Mouse (Mus musculus) B cell, adult 2 months (primary cell): ENCODE data around the gene Dennd1a.

Experiments used
- DNase-seq, 2 experiments: peaks; one replicate each; pipeline ENCODE4 v3.0.0; 2022

The Dennd1a gene

DNA sequence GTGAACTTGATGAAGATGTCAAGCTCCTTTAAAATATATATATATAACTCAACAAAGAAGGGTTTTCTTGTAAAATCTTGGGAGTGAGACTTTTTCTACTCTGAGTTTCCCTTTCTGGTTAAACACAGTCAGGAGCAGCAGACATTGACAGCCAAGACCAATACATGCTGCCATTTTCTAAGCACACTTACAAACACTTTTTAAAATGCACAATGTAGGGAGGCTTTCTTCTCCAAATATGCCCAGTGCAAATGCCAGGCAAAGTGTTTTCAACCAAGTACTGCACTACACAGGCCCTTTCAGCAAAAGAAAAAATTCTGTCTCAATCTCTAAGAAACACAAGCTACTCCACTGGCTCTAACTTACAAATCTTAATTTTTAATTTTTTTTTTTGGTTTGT lies 65.7 kb downstream of the Dennd1a start:
- no peak for DNase-seq

DNA sequence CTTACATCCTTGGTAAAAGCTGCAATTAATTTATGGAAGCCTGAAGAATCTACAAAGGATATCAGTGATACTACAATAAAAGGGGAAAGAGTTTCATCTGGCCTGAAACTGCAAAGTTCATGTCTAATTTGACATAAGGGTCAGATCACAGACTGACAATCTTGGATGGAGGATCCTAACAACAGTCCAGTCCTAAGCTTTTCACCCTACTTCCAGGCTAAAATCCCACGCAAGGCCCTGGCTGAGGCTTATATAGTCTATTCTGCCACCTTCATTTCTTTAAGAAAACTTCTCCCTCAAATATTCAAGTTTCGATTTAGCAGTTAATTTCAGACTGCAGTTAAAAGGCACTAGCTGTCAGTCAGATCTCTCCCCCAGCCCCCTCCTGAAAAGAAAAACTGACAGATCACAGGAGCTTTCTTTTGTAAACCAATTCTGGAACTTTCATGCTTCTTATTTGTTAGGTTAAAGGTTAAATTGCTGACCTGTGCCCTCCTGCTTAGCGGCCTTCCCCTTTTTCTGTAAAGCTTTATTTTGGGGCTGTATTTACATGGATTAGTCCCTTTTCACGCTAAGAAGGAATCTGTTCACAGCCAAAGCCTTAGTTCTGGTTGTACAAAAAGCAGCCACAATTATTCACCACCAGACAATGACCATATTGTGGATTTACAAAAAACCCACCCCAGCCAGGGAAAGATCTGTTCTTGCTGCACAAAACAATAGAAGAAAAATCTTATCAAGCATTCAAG lies 66.3 kb downstream of the Dennd1a start:
- no peak for DNase-seq

DNA sequence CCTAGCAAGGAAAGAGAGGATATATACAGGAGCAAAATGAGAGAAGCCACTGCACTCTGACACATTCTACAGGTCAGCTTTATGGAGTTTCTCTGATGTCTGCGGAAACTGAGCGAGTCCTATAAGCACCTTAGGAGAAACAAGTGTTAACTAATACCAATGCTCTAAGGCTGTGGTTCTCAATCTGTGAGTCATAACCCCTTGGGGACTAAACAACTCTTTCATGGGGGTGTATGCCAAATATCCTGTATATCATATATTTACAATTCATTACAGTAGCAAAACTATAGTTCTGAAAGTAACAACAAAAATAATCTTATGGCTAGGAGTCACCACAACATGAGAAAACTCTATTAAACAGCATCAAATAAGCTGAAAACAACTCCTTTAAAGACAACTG lies 67.5 kb downstream of the Dennd1a start:
- DNase-seq = no peak

DNA sequence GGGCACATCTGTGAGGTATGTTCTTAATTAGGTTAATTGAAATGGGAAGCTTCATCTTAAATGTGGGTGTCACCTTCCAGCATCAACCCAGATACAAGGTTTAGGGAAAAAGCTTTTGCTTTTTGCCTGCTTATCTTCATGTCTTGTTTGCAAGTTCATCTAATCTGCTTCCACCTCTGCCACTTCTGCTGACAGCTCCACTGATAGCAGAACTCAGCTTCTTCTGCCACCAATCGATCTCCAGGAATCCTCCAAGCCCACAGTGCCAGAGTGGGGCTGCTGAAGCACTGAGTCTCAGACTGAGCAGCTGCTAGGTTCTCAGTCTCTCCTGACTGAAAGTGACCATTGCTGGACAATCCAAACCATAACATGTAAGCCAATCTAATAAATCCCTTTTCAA lies 74.1 kb downstream of the Dennd1a start:
- no peak for DNase-seq

DNA sequence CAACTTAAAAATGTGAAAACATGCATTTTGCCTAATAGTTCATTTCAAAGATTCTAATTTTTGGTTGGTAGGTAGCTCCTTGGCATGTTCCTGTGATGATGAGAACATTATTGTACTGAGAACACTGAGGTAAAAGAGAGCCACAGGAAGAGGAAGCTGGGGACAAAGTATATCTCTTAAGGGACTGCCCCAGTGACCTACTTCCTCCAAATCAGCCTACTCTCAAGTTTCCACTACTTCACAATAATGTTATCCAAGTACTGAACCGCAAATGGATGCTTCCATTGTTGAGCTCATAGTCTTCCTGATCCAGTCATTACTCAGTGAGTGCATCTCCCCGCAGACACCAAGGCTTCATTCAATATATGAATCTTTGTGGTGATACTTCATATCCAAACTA lies 75.8 kb downstream of the Dennd1a start:
- peak; percentile 37 to 51 for DNase-seq

DNA sequence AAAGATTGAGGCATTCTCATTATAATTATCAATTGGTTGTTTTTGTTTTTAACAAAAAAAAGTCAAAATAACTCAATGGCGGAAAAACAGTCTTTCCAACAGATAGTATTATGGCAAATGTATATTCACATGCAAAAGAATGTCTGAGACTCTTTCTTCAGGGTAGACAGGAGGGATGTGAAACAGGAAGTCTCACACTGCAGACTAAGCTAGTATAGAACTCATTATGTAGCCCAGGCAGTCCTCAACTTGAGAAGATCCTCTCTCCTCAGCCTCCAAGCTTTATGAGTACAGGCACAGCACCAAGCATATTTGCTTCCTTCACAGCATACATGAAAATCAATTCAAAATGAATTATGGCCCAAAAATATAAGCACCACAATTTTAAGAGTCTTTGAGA lies 79.4 kb downstream of the Dennd1a start:
- peak; percentile 27 to 40 for DNase-seq

DNA sequence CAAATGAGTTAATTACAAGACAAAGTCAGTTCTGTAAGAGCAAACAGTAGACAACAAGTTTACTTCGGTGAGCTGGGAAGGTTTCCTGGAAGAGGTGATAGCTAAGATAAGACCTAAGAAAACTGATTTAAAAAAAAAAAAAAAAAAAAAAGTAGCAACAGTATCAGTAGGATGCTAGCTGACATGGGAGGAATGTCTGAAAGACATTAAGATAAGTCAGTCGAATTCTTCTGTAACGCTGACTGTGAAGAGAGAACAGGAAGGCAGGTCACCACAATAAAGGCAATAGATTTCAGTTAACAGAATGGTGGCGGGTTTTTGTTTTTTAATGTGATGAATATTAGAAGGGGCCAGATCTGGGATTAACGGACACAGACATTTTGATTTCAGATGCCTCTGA lies 81.9 kb downstream of the Dennd1a start:
- no peak for DNase-seq

DNA sequence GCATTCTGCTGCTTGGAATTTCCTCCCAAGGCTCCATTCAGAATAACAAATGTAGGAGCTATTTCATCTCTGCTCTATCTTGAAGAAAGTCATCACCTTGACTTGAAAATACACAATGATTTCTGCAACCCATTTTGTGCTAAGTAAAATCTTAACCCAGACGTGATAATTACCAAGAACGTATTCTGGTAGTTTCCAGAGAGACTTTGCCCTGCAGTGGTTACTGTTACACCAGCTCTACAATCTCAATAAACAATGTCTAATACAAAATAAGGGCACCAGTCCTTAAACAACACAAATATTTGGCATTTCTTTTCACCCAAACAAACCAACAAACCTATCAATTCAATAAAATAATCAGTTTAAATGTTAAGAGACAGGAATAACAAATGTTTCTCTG lies 82.5 kb downstream of the Dennd1a start:
- DNase-seq = no peak

DNA sequence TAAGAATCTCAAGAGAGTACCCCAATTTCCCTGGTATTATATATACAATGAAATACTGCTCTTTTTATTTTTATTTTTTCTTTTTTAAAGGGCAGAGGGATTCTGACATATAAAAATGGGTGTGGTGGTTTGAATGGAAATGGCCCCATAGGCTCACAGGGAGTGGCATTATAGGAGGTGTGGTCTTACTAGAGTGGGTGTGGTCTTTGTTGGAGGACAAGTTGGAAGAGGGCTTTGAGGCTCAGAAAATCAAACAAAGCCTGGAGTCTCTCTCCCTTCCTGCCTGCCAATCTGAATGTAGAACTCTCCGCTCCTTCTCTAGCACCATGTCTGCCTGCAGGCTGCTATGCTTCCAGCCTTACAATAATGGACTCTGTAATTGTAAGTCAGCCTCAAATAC lies 89.1 kb downstream of the Dennd1a start:
- DNase-seq = no peak

DNA sequence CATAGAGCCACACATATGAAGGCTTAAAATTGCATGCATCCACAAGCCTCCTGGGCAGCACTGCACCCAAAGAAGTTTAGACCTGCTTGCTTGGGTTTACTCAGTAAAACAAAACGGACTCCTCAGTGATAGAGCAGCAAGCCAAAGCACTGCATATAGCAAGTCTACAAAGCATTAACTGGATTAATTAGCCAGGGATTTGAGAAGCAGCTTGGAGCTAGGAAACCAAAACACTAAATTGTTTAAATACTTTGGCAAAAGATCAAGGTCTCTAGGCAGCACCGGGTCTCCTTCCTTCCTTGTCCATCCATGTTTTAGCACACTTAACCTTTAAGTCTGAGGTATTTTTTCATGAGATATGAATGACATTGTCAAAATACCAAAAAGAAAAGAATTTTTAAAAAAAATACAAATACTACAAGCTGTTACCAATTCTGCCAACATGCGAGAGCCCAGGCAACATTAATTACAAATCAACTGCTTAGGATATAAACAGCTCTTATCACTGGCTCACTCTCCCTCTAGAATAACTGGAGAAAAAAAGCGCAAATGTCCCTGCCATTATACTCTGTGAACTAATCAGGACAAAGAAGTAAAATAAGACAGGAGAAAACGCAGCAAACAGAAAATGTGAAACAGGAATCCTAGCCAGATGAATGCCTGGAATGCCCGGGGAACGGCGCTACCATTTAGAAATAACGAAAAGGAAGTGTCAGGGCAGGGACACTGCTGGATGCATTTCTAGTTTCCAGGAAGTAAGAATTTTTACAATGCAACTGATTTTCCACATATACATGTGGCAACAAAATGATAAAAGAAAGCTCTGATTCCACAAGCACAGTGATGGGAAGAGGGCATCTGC lies 90.8 kb downstream of the Dennd1a start:
- no peak for DNase-seq

DNA sequence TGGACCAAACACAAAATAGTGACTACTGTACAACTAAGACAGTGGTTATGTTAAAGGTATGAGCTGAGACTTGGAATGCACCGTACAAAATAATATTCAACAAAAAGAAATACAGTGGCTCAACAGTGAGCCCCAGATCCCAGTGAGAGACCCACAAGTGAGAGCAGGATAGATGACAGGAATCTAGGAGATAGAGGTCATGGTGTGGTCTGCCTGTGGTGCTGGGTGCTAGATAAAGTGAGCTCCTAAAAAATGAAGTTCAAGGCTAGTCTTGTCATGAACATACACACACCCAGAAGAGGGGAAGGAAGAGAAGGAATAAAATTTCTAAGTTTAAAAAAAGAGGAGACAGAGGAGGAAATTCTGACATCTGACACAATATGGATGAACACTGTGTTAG lies 95.2 kb downstream of the Dennd1a start:
- no peak for DNase-seq

DNA sequence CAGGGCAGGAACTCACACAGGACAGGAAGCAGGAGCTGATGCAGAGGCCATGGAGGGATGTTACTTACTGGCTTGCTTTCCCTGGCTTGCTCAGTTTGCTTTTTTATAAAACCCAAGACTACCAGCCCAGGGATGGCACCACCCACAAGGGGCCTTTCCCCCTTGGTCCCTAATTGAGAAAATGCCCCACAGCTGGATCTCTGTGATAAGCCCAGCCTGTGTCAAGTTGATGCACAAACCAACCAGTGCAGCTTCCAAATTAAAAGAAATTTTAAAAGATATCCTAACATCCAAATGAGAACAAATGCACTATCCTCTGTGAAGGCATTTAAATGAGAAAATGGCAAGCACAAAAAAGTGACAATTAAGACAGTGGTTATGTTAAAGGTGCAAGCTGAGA lies 95.6 kb downstream of the Dennd1a start:
- no peak for DNase-seq

DNA sequence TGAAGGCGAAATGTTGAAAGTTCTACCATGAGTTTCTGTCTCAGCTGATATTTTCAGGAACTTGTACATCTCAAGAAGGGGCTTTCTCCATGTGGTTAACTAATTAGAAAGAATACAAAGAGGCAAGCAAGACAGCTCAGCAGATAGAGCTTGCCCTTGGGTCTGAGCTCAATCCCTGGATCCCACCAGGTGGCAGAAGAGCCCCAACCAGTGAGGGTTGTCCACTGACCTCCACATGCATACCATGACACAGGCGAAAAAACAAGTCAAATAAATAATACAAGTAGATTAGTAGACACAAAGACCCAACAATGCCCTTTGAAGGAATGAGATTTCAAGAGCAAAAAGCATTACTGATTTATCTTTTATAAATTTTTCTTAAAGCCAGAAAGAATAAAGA lies 100.8 kb downstream of the Dennd1a start:
- DNase-seq = peak; percentile 45 to 48

DNA sequence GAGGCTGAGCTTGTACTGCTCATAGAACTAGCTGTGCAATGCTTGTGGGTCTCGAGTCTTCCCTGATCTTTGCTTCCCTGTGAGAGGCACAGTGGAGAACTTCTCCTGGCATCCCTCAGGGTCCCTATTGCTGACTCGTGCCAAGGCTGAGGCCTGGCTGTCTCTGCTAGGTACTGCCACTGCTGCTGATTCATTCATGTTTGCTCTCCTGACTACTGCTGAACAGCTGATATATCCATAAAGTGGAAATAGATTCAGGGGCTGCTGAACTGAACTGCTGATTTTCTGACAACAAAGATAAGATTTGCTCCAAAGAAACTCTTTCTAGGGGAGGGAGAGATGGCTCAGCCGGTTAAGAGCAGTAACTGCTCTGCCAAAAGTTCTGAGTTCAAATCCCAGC lies 102.2 kb downstream of the Dennd1a start:
- no peak for DNase-seq

DNA sequence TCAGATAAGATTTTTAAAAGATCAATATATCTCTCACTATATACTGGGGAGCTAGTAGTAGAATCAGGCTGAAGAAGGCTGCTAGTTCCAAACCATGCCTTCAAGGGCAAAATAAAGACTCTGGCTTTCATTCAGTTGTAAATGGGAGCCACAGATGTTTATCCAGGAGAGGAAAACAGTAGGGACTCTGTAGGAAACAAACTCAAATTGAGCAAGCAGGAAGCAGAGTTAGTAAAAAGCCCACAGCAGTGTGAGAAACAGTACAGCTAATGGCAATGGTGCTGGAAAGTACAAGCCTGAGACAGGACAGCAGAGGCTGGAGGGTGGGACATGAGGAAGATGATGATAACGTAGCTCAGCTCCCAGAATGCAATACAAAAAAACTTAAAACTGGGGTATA lies 103.3 kb downstream of the Dennd1a start:
- DNase-seq = no peak

DNA sequence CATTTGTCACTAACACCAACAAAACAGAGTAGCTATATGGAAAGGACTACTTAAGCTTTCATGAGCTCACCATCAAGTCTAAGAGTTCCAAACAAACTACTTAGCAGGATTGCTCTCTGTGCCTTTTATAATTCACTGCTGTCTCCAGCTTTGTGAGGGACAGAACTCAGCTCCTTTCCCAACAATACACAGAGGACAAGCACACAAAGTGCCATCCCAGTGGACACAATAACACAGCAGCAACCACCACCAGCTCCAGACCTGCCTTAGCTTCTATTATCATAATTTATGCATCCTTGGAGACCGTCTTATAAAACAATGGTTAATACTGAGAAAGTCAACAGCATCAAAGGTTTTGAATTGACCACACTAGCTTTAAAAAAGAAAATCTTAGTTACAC lies 104.9 kb downstream of the Dennd1a start:
- DNase-seq = no peak

DNA sequence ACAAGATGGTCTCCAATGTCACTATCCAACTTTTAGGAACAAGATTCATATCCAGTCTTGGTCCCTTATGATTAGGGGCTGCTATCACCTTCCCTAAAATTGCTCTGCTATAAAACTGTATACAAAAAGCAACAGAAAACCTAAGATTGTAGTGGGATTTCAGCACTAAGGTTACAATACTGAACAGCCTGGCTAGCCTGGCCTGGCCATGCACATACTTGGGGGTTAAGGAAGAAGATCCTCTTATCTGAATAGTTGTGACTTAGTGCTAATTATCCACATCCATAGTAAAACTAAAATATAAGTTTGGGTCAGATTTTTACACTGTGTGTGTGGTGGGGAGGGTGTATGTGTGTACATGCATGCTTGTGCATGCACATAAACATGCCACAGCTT lies 109.6 kb downstream of the Dennd1a start:
- no peak for DNase-seq

DNA sequence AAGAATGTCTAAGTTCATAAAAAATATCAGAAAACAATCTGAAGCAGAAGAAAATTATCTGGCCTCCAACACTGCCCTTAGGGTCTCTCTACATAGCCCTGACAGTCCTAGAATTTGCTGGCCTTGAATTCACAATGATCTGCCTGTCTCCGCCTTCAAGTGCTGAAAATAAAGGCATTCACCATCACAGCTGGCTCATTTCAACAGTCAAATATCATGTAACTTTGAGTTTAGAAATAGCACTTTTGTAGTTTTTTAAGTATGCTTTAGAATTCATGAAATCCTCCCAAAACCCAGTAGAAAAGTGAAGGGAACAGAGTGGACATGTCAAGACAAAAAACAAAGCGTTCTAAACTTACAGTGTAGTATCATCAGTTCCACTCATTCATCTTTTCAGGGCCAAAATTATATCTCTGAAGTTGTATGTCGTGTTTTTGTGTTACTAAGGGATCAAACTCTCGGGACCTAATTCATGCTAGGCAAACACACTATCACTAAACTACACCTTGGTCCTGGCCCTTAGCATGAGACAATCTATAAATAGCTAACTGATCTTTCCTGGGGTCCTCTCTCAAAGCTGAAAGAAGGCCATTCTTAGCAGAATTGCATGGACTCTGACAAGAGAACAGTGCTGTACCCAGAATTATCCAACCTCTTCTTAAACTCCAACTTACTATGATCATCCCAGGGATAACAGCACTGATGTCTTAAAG lies 110.2 kb downstream of the Dennd1a start:
- DNase-seq = no peak

DNA sequence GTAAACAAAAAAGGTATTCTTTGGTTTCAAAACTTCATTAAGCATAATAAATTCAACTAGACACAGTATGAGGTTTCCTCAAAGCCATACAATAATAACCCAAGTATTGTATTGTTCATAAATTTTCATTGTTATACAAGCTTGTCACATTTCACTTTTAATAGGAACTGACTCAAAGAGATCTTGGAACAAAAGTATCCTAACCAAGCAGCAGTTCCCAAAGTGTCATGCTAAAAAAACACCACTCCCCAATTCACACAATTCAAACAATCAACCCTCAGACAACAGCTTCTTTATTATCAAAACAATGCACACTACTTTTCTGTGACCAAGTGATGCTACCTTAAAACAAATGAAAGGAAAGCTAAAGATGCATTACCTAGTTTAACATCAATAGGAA lies 111.9 kb downstream of the Dennd1a start:
- DNase-seq = no peak

DNA sequence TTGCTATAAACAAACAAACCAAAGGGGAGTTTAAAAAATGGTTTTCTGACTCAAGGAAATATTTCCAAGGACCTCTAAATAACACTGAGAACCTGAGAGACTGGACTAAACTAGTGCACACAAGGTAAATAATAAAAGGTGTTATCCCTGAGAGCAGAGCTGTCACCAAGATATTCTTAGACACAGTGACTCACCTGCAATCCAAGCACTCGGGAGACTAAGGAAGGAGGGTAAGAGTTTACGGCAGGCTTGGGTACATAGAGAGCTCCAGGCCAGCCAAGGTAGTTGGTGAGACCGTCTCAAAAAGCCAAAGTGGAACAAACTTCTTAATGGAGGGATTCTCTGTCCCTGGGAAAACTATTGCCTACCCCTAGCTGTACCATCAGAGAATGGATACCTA lies 118.6 kb downstream of the Dennd1a start:
- DNase-seq = no peak

DNA sequence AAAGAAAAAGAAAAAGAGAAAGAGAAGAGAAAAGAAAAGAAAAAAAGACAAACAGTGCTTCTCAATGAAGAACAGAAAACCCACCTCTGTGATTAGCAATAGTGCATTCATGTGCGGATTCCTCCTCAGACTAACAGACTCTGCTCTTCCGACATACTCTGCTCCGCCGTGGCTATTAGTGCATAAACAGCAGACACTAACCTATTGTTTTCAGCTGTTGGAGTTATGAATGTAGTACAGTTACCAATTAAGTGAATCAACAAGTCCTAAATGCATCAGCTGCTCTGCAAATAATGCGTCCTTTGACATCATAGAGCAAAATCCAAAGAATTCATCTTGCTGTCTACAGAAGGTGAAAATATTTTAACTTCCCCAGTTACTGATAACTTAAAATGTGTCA lies 121.2 kb downstream of the Dennd1a start:
- DNase-seq = peak; percentile 9 to 14

DNA sequence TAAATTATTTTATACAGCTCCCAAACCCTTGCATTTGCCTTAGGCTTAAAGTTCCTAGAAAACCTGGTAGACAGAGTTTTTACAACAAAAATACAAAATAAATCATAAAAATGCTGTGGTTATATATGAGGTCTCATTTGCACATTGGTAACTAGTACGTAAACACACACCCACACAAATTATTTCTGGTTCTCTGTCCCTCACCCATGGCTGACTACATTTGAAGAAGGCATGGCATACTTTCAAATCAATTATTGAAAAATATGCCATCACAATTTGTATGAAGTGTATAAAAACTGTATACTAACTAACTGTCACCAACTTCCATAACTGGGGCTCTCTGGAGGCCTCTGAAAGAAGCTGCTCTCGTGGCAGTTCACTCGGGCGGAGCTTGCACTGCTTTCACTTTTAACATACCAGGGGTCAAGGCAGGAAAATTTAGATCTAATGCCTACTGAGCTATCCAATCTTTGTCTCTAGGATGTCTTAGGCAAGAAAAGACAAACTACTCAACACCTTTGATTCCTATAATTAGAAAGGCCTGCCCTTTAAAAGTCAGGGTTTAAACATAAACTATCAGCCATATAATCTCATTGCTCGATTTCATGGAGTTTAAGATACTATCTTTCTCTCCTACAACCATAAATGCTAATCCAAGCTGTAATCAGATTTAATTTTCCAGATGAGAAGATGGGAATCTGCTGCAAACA lies 122.7 kb downstream of the Dennd1a start:
- DNase-seq = peak; percentile 41 to 43

DNA sequence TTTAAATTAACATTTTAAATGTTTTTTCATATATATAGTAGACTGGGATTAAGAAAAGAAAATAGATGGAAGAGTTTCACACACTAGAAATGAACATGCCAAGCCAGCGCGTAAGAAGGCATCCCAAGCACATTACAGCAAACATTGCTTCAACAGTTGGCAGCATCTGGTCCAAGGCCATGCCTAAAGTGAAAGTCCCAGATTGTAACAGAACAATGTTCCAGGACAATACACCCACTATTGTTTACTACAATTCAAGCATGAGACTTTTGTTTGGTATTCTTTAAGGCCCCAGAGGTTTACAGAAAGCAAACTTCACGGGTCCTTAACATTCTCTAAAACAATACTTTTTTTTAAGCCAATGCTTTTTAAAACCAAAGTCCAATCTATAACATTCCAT lies 124.7 kb downstream of the Dennd1a start:
- DNase-seq = no peak
